Mouse (Mus musculus) yolk sac, embryonic 10.5 days (tissue): ENCODE data around the gene Gm5796.
"Not testable (repeated sequence)": the region's sequence is repeated elsewhere in the genome, so short reads cannot be mapped to it uniquely, and the experiment has no call there.

Experiments
- DNase-seq: peaks from one replicate; pipeline ENCODE4 v3.0.0-alpha.2; 2017; ENCODE audit warnings: low spot score

Gene Gm5796

DNA sequence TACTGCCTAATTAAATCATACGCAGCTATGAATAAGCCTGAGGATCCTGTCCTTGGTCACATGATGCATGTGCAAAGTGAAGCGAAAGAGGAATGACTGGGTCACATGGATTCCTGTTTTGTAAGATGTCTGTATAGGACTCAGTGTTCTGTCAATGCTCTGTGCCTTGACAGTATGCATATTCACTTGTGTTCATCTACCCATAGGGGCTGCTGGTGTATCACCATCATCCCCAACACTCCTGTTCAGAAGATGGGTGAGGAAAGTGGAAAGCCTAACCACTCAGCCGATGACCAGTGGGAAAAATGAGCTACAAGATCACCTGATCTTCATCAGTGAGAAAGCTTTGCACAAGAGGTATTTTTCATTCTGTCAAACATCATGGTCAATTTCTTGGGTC lies at the start of gene Gm5796:
Gene Gm5796, plus strand, starts transcription at position 301 of the 400 bp plus-strand sequence.
- DNase-seq = not testable (repeated sequence)

DNA sequence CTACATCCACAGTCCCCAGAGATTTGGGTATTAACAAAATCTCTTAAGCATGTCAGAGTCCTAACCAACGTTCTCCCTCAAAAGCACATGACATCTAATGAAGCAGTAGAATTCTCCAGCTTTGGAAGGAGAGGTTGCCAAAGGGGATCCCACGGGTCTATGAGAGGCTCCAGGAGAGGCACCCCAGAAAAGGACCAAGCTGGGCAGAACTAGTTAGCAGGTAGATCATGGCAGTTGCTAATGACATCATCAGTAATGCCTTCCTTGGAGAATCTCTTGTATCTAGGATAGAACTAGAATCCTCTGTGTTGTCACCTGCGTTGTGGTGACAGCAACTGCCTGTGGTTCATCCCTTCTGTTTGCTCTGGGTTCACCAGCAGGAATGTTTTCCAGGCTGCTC lies 25.6 kb upstream of the Gm5796 start, which contains the start of gene Gm3099:
Gene Gm3099, plus strand, starts transcription at position 301 of the 400 bp plus-strand sequence.
- DNase-seq = not testable (repeated sequence)

- DNase-seq = not testable (repeated sequence)
These were observed 60.1 kb downstream of the Gm5796 start, which contains the start of gene Gm3115 for GRCm38 (mm10) chr14:4083820-4084219. Gm3115 (plus strand) TSS chr14:4084120.
